Mouse (Mus musculus) bone marrow, adult 2 months (tissue): ENCODE measurements around the gene Lmx1b. TPM values are rescaled to one million over a fixed set of nuclear protein-coding genes. Genes with fewer than 3 reads are reported as not detected.

Experiments used
- H3K27ac ChIP-seq: fragments of 200-500 bp; 2 replicates; pipeline ENCODE4 v1.5.1; 2012; ENCODE audit warnings: low read depth, mild to moderate bottlenecking, control low read depth, inconsistent platforms, low read length; ENCODE audit not compliant: control insufficient read depth, poor library complexity, insufficient read depth
- H3K4me1 ChIP-seq: fragments of 200-500 bp; 2 replicates; pipeline ENCODE4 v1.6.1; 2011; ENCODE audit warnings: low read length; ENCODE audit not compliant: control insufficient read depth, insufficient read depth
- H3K4me3 ChIP-seq: fragments of 200-500 bp; replicated peaks from 2 replicates; pipeline ENCODE3; 2011; ENCODE audit warnings: mild to moderate bottlenecking, low read depth, low read length, control low read depth; ENCODE audit not compliant: control insufficient read depth
- CTCF ChIP-seq: fragments of 200-500 bp; IDR thresholded peaks from 2 replicates; pipeline ENCODE4 v1.5.1; 2011; ENCODE audit warnings: low read length, control low read depth; ENCODE audit not compliant: control insufficient read depth, insufficient read depth
- POLR2A ChIP-seq: fragments of 200-500 bp; IDR thresholded peaks from 2 replicates; pipeline ENCODE4 v1.6.1; 2011; ENCODE audit warnings: low read depth, mild to moderate bottlenecking, control low read depth, low read length, borderline replicate concordance; ENCODE audit not compliant: control insufficient read depth
- WGBS: fragments of 180-500 bp; shearing (Covaris S2); methylation state at CpG from one replicate; pipeline ENCODE4 v1.1.7; 2018; 5-methylcytosine and 5-hydroxymethylcytosine counted together
- polyA plus RNA-seq: library from polyadenylated mRNA; stranded (reverse); fragments of >200 nt; gene quantifications from 2 replicates; pipeline ENCODE4 v1.2.4, GENCODE M21; 2011; ENCODE audit warnings: low replicate concordance; ENCODE audit not compliant: missing spikeins, insufficient read depth, insufficient read length

The Lmx1b gene
- polyA plus RNA-seq, 1 experiment = not detected

GRCm38 (mm10) chr2:33569240-33569639, 71.1 kb downstream of the Lmx1b start:
- WGBS = 9% methylated on average over 9 of the region's 9 CpGs

GRCm38 (mm10) chr2:33565886-33566285, 74.4 kb downstream of the Lmx1b start:
- Histone ChIP-seq H3K4me1 (no peaks in the 10 kb centered on the region), H3K27ac (no peak overlapping the region), H3K4me3 (no peak overlapping the region)
- TF ChIP-seq CTCF = no peak
- no peak for TF ChIP-seq POLR2A
- WGBS = 53% methylated on average over 4 of the region's 4 CpGs

More at GRCm38 (mm10) chr2:33569240-33569639, 71.1 kb downstream of the Lmx1b start:
- Histone ChIP-seq H3K4me1 (no peaks in the 10 kb centered on the region), H3K27ac (no peak overlapping the region), H3K4me3 (no peak overlapping the region)
- no peak for TF ChIP-seq POLR2A
- peak; percentile 57 for TF ChIP-seq CTCF

GRCm38 (mm10) chr2:33564748-33565147, 75.6 kb downstream of the Lmx1b start:
- WGBS = 84% methylated on average over 9 of the region's 9 CpGs
- Histone ChIP-seq H3K27ac (no peak overlapping the region), H3K4me3 (no peak overlapping the region), H3K4me1 (no peaks in the 10 kb centered on the region)
- no peak for TF ChIP-seq CTCF
- TF ChIP-seq POLR2A = no peak

GRCm38 (mm10) chr2:33559752-33560151, 80.6 kb downstream of the Lmx1b start:
- Histone ChIP-seq H3K4me3 (no peak overlapping the region), H3K27ac (no peak overlapping the region), H3K4me1 (no peaks in the 10 kb centered on the region)
- TF ChIP-seq POLR2A (no peak), CTCF (peak; percentile 49; the same call in 1 of the 2 replicates)
- WGBS = 9% methylated on average over 6 of the region's 6 CpGs

- Histone ChIP-seq H3K4me3 (no peak overlapping the region), H3K4me1 (no peaks in the 10 kb centered on the region), H3K27ac (no peak overlapping the region)
- TF ChIP-seq CTCF (no peak), POLR2A (no peak)
- 38% methylated on average over 7 of the region's 7 CpGs for WGBS
Measured at GRCm38 (mm10) chr2:33559334-33559733, 81.0 kb downstream of the Lmx1b start.

GRCm38 (mm10) chr2:33558233-33558632, 82.1 kb downstream of the Lmx1b start:
- H3K4me3 ChIP-seq = no peak overlapping the region
- no peak overlapping the region for H3K27ac ChIP-seq
- peak; percentile 95 for TF ChIP-seq CTCF
- no peak for TF ChIP-seq POLR2A
- 7% methylated on average over 6 of the region's 6 CpGs for WGBS
- no peaks in the 10 kb centered on the region for H3K4me1 ChIP-seq

- TF ChIP-seq CTCF = no peak
- TF ChIP-seq POLR2A = no peak
- H3K4me1 ChIP-seq = no peaks in the 10 kb centered on the region
- H3K4me3 ChIP-seq = no peak overlapping the region
- no peak overlapping the region; the same call in 1 of the 2 replicates for H3K27ac ChIP-seq
- 78% methylated on average over 8 of the region's 8 CpGs for WGBS
Measured at GRCm38 (mm10) chr2:33555573-33555972, 84.7 kb downstream of the Lmx1b start.

- Histone ChIP-seq H3K4me3 (no peak overlapping the region), H3K27ac (no peak overlapping the region), H3K4me1 (no peaks in the 10 kb centered on the region)
- no peak for TF ChIP-seq POLR2A
- peak; percentile 8; the same call in 1 of the 2 replicates for TF ChIP-seq CTCF
- 49% methylated on average over 5 of the region's 5 CpGs for WGBS
Measured at GRCm38 (mm10) chr2:33552672-33553071, 87.6 kb downstream of the Lmx1b start.

- 81% methylated on average over 2 of the region's 2 CpGs for WGBS
- Histone ChIP-seq H3K4me3 (no peak overlapping the region), H3K4me1 (no peaks in the 10 kb centered on the region), H3K27ac (no peak overlapping the region)
- no peak for TF ChIP-seq CTCF
- no peak for TF ChIP-seq POLR2A
Measured at GRCm38 (mm10) chr2:33547595-33547994, 92.7 kb downstream of the Lmx1b start.
